Mouse (Mus musculus) MEL (cell line): Measurements from ENCODE around the gene Smc3. TPM values are rescaled to one million over a fixed set of nuclear protein-coding genes. Genes with fewer than 3 reads are reported as not detected.
"Not testable (repeated sequence)": the region's sequence is repeated elsewhere in the genome, so short reads cannot be mapped to it uniquely, and the experiment has no call there.

Source experiments
- DNase-seq: peaks from one replicate; pipeline ENCODE4 v3.0.0; 2011; ENCODE audit warnings: low read depth, low spot score
- H3K27ac ChIP-seq: 2 replicates; pipeline ENCODE4 v1.5.1; 2012; ENCODE audit warnings: low read depth, mild to moderate bottlenecking, control low read depth, low read length, moderate library complexity; ENCODE audit not compliant: control insufficient read depth
- H3K27me3 ChIP-seq, 2 experiments: fragments of 150-350 bp in 1 of 2; sonication (generic) in 1 of 2; 2 replicates each; pipeline ENCODE4 v1.6.1; 2012; ENCODE audit warnings: low read length in 2 of 2, mild to moderate bottlenecking in 2 of 2, improper control_type of control experiment in 1 of 2, moderate library complexity in 1 of 2; ENCODE audit not compliant: insufficient read depth in 2 of 2, control insufficient read depth in 1 of 2
- H3K36me3 ChIP-seq, 2 experiments: 2 replicates each; pipeline ENCODE4 v1.6.1; 2012 to 2014; ENCODE audit warnings: low read length in 2 of 2, improper control_type of control experiment in 1 of 2, inconsistent platforms in 1 of 2, mild to moderate bottlenecking in 1 of 2; ENCODE audit not compliant: insufficient read depth in 2 of 2, control insufficient read depth in 1 of 2
- H3K4me1 ChIP-seq, 2 experiments: fragments of 150-350 bp in 1 of 2; sonication (generic) in 1 of 2; 2 replicates each; pipeline ENCODE4 v1.6.1; 2012; ENCODE audit warnings: low read length in 2 of 2, improper control_type of control experiment in 1 of 2, mild to moderate bottlenecking in 1 of 2; ENCODE audit not compliant: insufficient read depth in 2 of 2, control insufficient read depth in 1 of 2
- H3K4me3 ChIP-seq, 2 experiments: fragments of 150-350 bp in 1 of 2; sonication (generic) in 1 of 2; 2 replicates each; pipeline ENCODE4 v1.5.1; 2012; ENCODE audit warnings: low read depth in 2 of 2, low read length in 2 of 2, mild to moderate bottlenecking in 2 of 2, moderate library complexity in 2 of 2, control low read depth in 1 of 2, improper control_type of control experiment in 1 of 2; ENCODE audit not compliant: control insufficient read depth in 1 of 2, insufficient read depth in 1 of 2
- H3K79me2 ChIP-seq: 2 replicates; pipeline ENCODE4 v1.6.1; 2012; ENCODE audit warnings: mild to moderate bottlenecking, low read length, moderate library complexity; ENCODE audit not compliant: control insufficient read depth, poor library complexity, insufficient read depth
- H3K9ac ChIP-seq: 2 replicates; pipeline ENCODE4 v1.6.1; 2012; ENCODE audit warnings: low read depth, mild to moderate bottlenecking, control low read depth, low read length, moderate library complexity; ENCODE audit not compliant: control insufficient read depth, poor library complexity, severe bottlenecking
- H3K9me3 ChIP-seq: fragments of 150-350 bp; sonication (generic); replicated peaks from 2 replicates; pipeline ENCODE4 v1.6.1; 2012; ENCODE audit warnings: mild to moderate bottlenecking, low read length, improper control_type of control experiment, moderate library complexity; ENCODE audit not compliant: insufficient read depth
- CTCF ChIP-seq, 3 experiments: IDR thresholded peaks in 2 of 3; conservative IDR thresholded peaks in 1 of 3; 2 replicates each; pipeline ENCODE4 v1.5.1; 2011 to 2012; ENCODE audit warnings: low read length in 3 of 3, low read depth in 2 of 3, mild to moderate bottlenecking in 2 of 3, improper control_type of control experiment in 1 of 3, inconsistent platforms in 1 of 3, mixed read lengths in 1 of 3, moderate library complexity in 1 of 3; ENCODE audit not compliant: control insufficient read depth in 1 of 3, insufficient read depth in 1 of 3, poor library complexity in 1 of 3, severe bottlenecking in 1 of 3
- ELF1 ChIP-seq: IDR thresholded peaks from 2 replicates; pipeline ENCODE4 v1.6.1; 2014; ENCODE audit warnings: low read depth, mild to moderate bottlenecking, inconsistent platforms, low read length, improper control_type of control experiment, moderate library complexity
- MYB ChIP-seq: IDR thresholded peaks from 2 replicates; pipeline ENCODE4 v1.6.1; 2011; ENCODE audit warnings: mild to moderate bottlenecking, low read depth, low read length, improper control_type of control experiment
- RAD21 ChIP-seq: IDR thresholded peaks from 2 replicates; pipeline ENCODE4 v1.6.1; 2011; ENCODE audit warnings: mild to moderate bottlenecking, low read depth, low read length, improper control_type of control experiment
- SIN3A ChIP-seq: IDR thresholded peaks from 2 replicates; pipeline ENCODE4 v1.6.1; 2012; ENCODE audit warnings: low read length, improper control_type of control experiment, inconsistent platforms
- SMC3 ChIP-seq: IDR thresholded peaks from 2 replicates; pipeline ENCODE4 v1.6.1; 2011; ENCODE audit warnings: low read depth, low read length, improper control_type of control experiment
- TAL1 ChIP-seq: IDR thresholded peaks from 2 replicates; pipeline ENCODE4 v1.6.1; 2012; ENCODE audit warnings: mild to moderate bottlenecking, inconsistent platforms, low read length, moderate library complexity, mixed read lengths
- TBP ChIP-seq: IDR thresholded peaks from 2 replicates; pipeline ENCODE4 v1.8.0; 2011; ENCODE audit warnings: low read depth, low read length, improper control_type of control experiment
- ZC3H11A ChIP-seq: IDR thresholded peaks from 2 replicates; pipeline ENCODE4 v1.6.1; 2012; ENCODE audit warnings: low read depth, mild to moderate bottlenecking, inconsistent platforms, low read length, improper control_type of control experiment
- ZNF384 ChIP-seq: IDR thresholded peaks from 2 replicates; pipeline ENCODE4 v1.6.1; 2012; ENCODE audit warnings: low read depth, mild to moderate bottlenecking, inconsistent platforms, low read length, improper control_type of control experiment
- polyA plus RNA-seq, 2 experiments: library from polyadenylated mRNA; stranded (reverse) in 1 of 2; unstranded in 1 of 2; fragments of >175 nt in 1 of 2; fragments of >200 nt in 1 of 2; gene quantifications; 2 replicates each; pipeline versions ENCODE4 v1.2.1 to v1.2.4; 2012; ENCODE audit warnings: low replicate concordance in 2 of 2, low read depth in 1 of 2; ENCODE audit not compliant: insufficient read length in 2 of 2, insufficient read depth in 1 of 2, missing spikeins in 1 of 2
- total RNA-seq: library from RNA; depleted of rRNA; stranded (reverse); fragments of 300-350 nt; gene quantifications from 2 replicates; pipeline ENCODE4 v1.2.3, GENCODE M21; 2012

The Smc3 gene
- total and polyA plus RNA-seq, 3 experiments = 100 to 129 (median 118) TPM

GRCm38 (mm10) chr19:53578597-53579252 is 21.5 kb upstream of the Smc3 start:
- DNase-seq = peak; percentile 90
- H3K27me3 ChIP-seq = peaks cover 13 to 15% of the 10 kb centered on the region in 2 experiments
- H3K27ac ChIP-seq = no peak overlapping the region
- no peak overlapping the region for H3K4me3 ChIP-seq
- no peak for TF ChIP-seq MYB
- no peak; the same call in none of the 2 replicates for TF ChIP-seq RAD21
- peak; percentile 99 for TF ChIP-seq ZC3H11A
- TF ChIP-seq TBP = 0 out of 2 replicates have a peak, but pooled peaks have one; percentile 35
- no peak for TF ChIP-seq ELF1
- TF ChIP-seq CTCF (IDR thresholded peaks at IDR 0.05 in 2 of 3, conservative IDR thresholded peaks at IDR 0.05 in 1 of 3; ENCODE audit: control insufficient read depth in 1 of 3, insufficient read depth in 1 of 3, low read depth in 2 of 3, low read length in 3 of 3, poor library complexity in 1 of 3, severe bottlenecking in 1 of 3) = peak; percentile 78 to 99 (median 92)
- peak; percentile 88 for TF ChIP-seq ZNF384
- TF ChIP-seq SIN3A = peak; percentile 41; the same call in 1 of the 2 replicates
- TF ChIP-seq SMC3 = peak; percentile 99
- no peak for TF ChIP-seq TAL1
- no peaks in the 10 kb centered on the region for H3K36me3 ChIP-seq
- H3K79me2 ChIP-seq = no peaks in the 10 kb centered on the region
- H3K9ac ChIP-seq = no peak overlapping the region
- no peaks in the 10 kb centered on the region for H3K4me1 ChIP-seq
- no peaks in the 10 kb centered on the region for H3K9me3 ChIP-seq

- peaks cover 7 to 11% of the 10 kb centered on the region in 2 experiments for H3K27me3 ChIP-seq
- H3K36me3 ChIP-seq, DNase-seq, H3K4me3 ChIP-seq, H3K4me1 ChIP-seq, H3K27ac ChIP-seq, H3K79me2 ChIP-seq, H3K9me3 ChIP-seq, H3K9ac ChIP-seq: not testable (repeated sequence)
Observed at GRCm38 (mm10) chr19:53580271-53580670, 19.9 kb upstream of the Smc3 start.

- H3K79me2 ChIP-seq, H3K27ac ChIP-seq, H3K4me1 ChIP-seq, H3K27me3 ChIP-seq, DNase-seq, H3K9me3 ChIP-seq, H3K36me3 ChIP-seq, H3K9ac ChIP-seq, H3K4me3 ChIP-seq: not testable (repeated sequence)
Observed at GRCm38 (mm10) chr19:53587686-53588085, 12.5 kb upstream of the Smc3 start.

GRCm38 (mm10) chr19:53588968-53589367 is 11.2 kb upstream of the Smc3 start, which contains the start of gene Nutf2-ps1:
Nutf2-ps1 (minus strand) TSS chr19:53589068.
- H3K4me3 ChIP-seq = not testable (repeated sequence)

More at GRCm38 (mm10) chr19:53588968-53589367, 11.2 kb upstream of the Smc3 start, which contains the start of gene Nutf2-ps1:
- not testable (repeated sequence) for H3K36me3 ChIP-seq, H3K4me1 ChIP-seq, H3K79me2 ChIP-seq, H3K9ac ChIP-seq, DNase-seq, H3K9me3 ChIP-seq, H3K27me3 ChIP-seq, H3K27ac ChIP-seq
